Mouse (Mus musculus) intestine, postnatal 0 days (tissue): ENCODE results near the gene Poc1b. TPM values are rescaled to one million over a fixed set of nuclear protein-coding genes. Genes with fewer than 3 reads are reported as not detected.
A peak's percentile ranks its signal among the peaks of the same experiment; 100 is the strongest.

Source experiments
- ATAC-seq: fragments of 200-750 bp; cut with Nextera tagmentation; 2 replicates; pipeline ENCODE4 v1.8.0; 2017; ENCODE audit warnings: mild to moderate bottlenecking, moderate TSS enrichment, moderate library complexity
- H3K27ac ChIP-seq: fragments of 300-500 bp; sonication (generic); 2 replicates; pipeline ENCODE4 v1.5.1; 2014; ENCODE audit warnings: mild to moderate bottlenecking, low read depth, low read length, moderate library complexity
- H3K27me3 ChIP-seq: fragments of 300-500 bp; sonication (generic); replicated peaks from 2 replicates; pipeline ENCODE4 v1.6.1; 2014; ENCODE audit warnings: low read length, mixed read lengths; ENCODE audit not compliant: control insufficient read depth, insufficient read depth
- H3K36me3 ChIP-seq: fragments of 300-500 bp; sonication (generic); 2 replicates; pipeline ENCODE4 v1.6.1; 2014; ENCODE audit warnings: mild to moderate bottlenecking, moderate library complexity; ENCODE audit not compliant: control insufficient read depth, insufficient read depth
- H3K4me1 ChIP-seq: fragments of 300-500 bp; sonication (generic); replicated peaks from 2 replicates; pipeline ENCODE4 v1.6.1; 2014; ENCODE audit warnings: antibody characterized with exemption, low read length, mixed read lengths; ENCODE audit not compliant: control insufficient read depth, insufficient read depth
- H3K4me2 ChIP-seq: fragments of 300-500 bp; sonication (generic); replicated peaks from 2 replicates; pipeline ENCODE4 v1.6.1; 2014; ENCODE audit warnings: low read depth, mild to moderate bottlenecking, moderate library complexity
- H3K4me3 ChIP-seq: fragments of 300-500 bp; sonication (generic); 2 replicates; pipeline ENCODE4 v1.5.1; 2014; ENCODE audit warnings: low read depth, low read length
- H3K9ac ChIP-seq: fragments of 300-500 bp; sonication (generic); 2 replicates; pipeline ENCODE4 v1.6.1; 2014; ENCODE audit warnings: mild to moderate bottlenecking, low read depth, low read length
- H3K9me3 ChIP-seq: fragments of 300-500 bp; sonication (generic); 2 replicates; pipeline ENCODE4 v1.6.1; 2016; ENCODE audit warnings: mixed run types; ENCODE audit not compliant: control insufficient read depth
- CTCF ChIP-seq: sonication (generic); IDR thresholded peaks from 2 replicates; pipeline ENCODE4 v1.5.1; 2016; ENCODE audit warnings: low read depth, mild to moderate bottlenecking, control low read depth, antibody characterized with exemption, moderate library complexity
- WGBS: fragments of 180-500 bp; shearing (Covaris S2); extraction: QIAGEN DNeasy Blood & Tissue Kit; methylation state at CpG from one replicate; pipeline ENCODE4 v1.1.7; 2014; 5-methylcytosine and 5-hydroxymethylcytosine counted together
- polyA plus RNA-seq: library from polyadenylated mRNA; unstranded; fragments of >200 nt; fragmentation: Nextera tagmentation; extraction: Ambion mirVana; gene quantifications from 2 replicates; pipeline ENCODE4 v1.2.1, GENCODE M21; 2015

The Poc1b gene
- polyA plus RNA-seq, 1 experiment from 2014 or later = 8.5 TPM

DNA sequence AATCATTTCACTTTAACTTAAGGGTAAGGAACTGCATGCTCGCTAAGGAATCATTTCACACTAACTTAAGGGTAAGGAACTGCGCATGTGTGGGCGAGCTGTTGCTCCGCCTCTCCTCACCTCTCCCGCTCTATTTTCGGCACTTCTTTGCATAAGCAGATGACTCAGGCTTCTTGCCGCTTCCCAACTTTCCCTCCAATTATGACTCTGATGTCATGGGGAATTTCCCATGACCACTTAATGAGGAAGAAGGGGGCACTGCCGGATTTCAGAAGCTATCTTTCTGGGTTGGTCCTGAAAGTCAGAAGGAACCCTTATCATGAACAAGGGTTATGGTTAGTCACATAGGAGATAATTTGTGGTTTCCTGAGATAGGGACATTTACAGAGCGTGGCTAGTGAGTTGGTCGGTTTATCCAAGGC, 25.3 kb upstream of the Poc1b start:
- TF ChIP-seq CTCF = no peak
- no peaks in the 10 kb centered on the region for H3K9me3 ChIP-seq
- H3K27me3 ChIP-seq = no peaks in the 10 kb centered on the region
- no peak overlapping the region for H3K4me2 ChIP-seq
- H3K36me3 ChIP-seq = no peaks in the 10 kb centered on the region
- no peaks in the 10 kb centered on the region for H3K4me1 ChIP-seq
- H3K4me3 ChIP-seq = no peak overlapping the region
- 73% methylated on average over 10 of the region's 10 CpGs for WGBS
- ATAC-seq = no peak
- H3K9ac ChIP-seq = no peak overlapping the region
- no peak overlapping the region for H3K27ac ChIP-seq

DNA sequence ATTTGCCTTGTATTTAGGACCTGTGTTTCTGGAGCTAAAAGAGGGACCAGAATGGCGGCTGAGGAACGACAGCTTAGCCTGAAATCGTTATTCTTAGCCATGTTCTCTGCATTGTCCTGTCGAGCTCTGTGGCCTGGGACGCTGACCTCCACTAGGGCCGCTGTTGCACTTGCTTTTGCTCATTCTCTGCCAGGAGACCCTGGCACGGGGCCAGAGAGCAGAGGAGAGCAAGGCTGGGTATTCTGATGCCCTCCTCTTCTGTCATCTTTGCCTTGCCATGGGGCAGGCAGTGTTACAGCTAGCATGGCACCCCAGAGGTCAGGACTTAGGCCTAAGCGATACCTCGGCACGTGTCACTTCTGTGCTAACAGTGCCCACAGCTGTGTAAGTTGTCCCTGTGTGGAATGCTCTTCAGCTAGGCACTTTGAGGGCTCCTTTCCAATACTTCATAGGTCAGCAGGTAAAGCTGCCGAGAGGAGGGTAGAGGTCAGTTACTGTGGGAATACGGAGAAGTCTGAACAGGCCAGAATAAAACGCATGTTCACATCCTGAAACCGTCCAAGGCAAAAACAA, 23.3 kb upstream of the Poc1b start:
- H3K27ac ChIP-seq = no peak overlapping the region
- WGBS = 86% methylated on average over 14 of the region's 14 CpGs
- H3K36me3 ChIP-seq = no peaks in the 10 kb centered on the region
- H3K27me3 ChIP-seq = no peaks in the 10 kb centered on the region
- no peak overlapping the region for H3K4me3 ChIP-seq
- no peak for TF ChIP-seq CTCF
- H3K4me2 ChIP-seq = no peak overlapping the region
- H3K4me1 ChIP-seq = no peaks in the 10 kb centered on the region
- no peak overlapping the region for H3K9ac ChIP-seq
- no peak for ATAC-seq
- H3K9me3 ChIP-seq = no peaks in the 10 kb centered on the region

DNA sequence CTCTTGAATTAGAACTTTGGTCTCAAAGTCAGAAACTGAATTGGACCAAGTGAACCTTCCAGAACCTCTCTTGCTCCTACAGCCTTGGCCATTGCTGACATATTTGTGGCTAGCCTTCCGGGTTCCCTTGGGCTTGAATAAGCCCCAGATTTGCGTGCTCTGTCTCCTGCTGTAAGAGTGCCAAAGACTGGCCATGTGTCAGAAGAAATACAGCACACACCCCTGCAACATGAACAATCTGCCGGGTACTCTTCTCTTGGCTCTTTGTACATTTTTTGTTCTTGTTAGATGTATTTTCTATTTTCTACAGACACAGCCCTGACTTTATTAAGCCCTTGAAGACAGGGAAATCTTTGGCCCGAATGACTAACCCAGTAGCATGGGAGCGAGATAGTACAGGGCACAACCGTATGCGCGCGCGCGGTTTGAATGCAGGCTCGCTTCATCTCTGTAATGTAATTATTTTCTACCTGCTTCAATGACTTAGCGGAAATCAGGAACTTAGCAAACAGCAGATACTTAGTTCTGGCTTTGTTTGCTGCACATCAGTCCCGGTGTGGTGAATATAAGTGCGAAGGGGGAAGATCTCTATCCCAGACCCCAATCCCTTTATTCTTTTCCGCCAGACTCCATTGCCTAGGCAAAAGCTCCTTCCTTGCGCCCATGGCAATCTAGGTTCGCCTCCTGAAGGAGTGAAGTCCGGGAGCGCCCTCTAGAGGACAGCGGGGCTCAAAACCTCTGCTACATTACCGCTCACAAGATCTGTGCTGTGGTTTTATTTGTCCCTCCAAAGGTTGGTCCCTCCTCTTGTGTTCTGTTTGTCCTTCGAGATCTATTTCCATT, 22.2 kb upstream of the Poc1b start:
- WGBS = 47% methylated on average over 23 of the region's 23 CpGs
- Histone ChIP-seq H3K4me2 (no peak overlapping the region), H3K9ac (no peak overlapping the region), H3K27me3 (no peaks in the 10 kb centered on the region), H3K4me1 (no peaks in the 10 kb centered on the region), H3K27ac (no peak overlapping the region), H3K4me3 (no peak overlapping the region), H3K9me3 (no peaks in the 10 kb centered on the region), H3K36me3 (no peaks in the 10 kb centered on the region)
- ATAC-seq = peak; percentile 49; the same call in 1 of the 2 replicates
- TF ChIP-seq CTCF = peak; percentile 97

DNA sequence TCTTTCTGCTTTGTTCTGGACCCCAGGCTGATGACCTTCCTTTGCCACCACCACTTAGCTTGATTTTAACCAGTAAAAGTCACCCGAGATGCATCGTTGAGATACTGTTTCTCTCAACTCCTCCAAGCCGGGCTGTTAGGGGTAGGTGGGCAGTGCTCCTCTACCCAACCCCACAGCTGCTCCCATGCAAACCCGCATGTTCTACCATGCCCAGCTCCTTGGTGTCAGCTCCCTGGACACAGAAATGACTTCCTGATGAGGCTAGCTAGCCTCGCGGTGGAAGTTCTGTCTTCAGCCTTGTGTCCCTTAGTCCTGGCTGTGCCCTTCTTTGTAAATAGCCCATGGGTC, 21.6 kb upstream of the Poc1b start:
- no peak for TF ChIP-seq CTCF
- H3K9ac ChIP-seq = no peak overlapping the region
- H3K27me3 ChIP-seq = no peaks in the 10 kb centered on the region
- ATAC-seq = no peak
- H3K9me3 ChIP-seq = no peaks in the 10 kb centered on the region
- no peaks in the 10 kb centered on the region for H3K36me3 ChIP-seq
- 59% methylated on average over 6 of the region's 6 CpGs for WGBS
- no peaks in the 10 kb centered on the region for H3K4me1 ChIP-seq
- H3K4me3 ChIP-seq = no peak overlapping the region
- H3K27ac ChIP-seq = no peak overlapping the region
- no peak overlapping the region for H3K4me2 ChIP-seq

DNA sequence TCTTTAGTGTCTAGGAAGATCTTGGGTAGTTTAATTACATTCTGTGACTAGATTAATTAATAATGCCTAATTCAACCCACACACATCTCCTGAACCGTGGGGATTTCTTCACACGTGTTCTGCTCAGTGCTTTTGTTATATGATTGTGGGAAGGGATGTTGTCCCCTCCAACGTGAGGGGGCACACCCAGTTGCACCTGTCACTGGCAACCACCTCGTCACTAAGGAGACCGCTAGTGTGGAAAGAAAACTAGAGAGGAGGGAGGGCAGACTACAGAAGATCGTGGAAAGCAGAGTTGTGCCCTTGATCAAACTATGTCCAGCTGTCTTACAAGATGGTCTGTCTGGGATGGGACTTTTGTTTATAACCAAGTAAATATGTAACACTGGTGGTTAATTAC, 20.8 kb upstream of the Poc1b start:
- H3K4me3 ChIP-seq = no peak overlapping the region
- no peaks in the 10 kb centered on the region for H3K4me1 ChIP-seq
- H3K27ac ChIP-seq = no peak overlapping the region
- no peak overlapping the region for H3K4me2 ChIP-seq
- no peak for ATAC-seq
- WGBS = 67% methylated on average over 6 of the region's 6 CpGs
- no peaks in the 10 kb centered on the region for H3K27me3 ChIP-seq
- no peaks in the 10 kb centered on the region for H3K9me3 ChIP-seq
- TF ChIP-seq CTCF = no peak
- H3K36me3 ChIP-seq = no peaks in the 10 kb centered on the region
- no peak overlapping the region for H3K9ac ChIP-seq

DNA sequence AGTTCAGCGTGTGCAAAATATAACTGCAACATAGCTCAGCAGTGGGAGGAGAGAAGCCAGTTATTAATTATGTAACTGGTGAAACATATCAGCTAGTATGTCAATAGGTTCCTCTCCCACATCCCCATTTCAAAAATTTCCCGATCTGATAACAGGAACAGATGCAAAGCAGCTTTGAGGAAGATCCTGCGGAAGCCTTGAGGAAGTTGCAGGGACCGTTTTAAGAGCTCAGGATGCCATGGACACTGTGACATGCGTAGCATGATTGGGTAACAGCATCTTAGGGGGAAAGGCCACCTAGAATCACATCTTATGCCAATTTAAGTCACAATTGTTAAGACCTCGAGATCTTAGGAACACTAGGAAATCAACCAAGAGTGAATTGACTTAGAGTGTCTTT, 16.9 kb upstream of the Poc1b start:
- no peak for TF ChIP-seq CTCF
- no peak overlapping the region for H3K4me3 ChIP-seq
- H3K4me1 ChIP-seq = no peaks in the 10 kb centered on the region
- H3K4me2 ChIP-seq = no peak overlapping the region
- no peaks in the 10 kb centered on the region for H3K9me3 ChIP-seq
- no peak overlapping the region for H3K9ac ChIP-seq
- no peaks in the 10 kb centered on the region for H3K36me3 ChIP-seq
- no peak overlapping the region for H3K27ac ChIP-seq
- ATAC-seq = no peak
- H3K27me3 ChIP-seq = no peaks in the 10 kb centered on the region
- 82% methylated on average over 6 of the region's 6 CpGs for WGBS
